Mouse (Mus musculus): ENCODE measurements around the gene Fam83e. TPM values are rescaled to one million over a fixed set of nuclear protein-coding genes. Genes with fewer than 3 reads are reported as not detected.

Fam83e gene
- polyA plus RNA-seq, 1 experiment, result 0.18 TPM

- Histone ChIP-seq H3K36me3 (ENCODE audit: control insufficient read depth, insufficient read depth) (no peaks in the 10 kb centered on the region), H3K79me2 (ENCODE audit: control insufficient read depth, insufficient read depth) (peaks cover 3% of the 10 kb centered on the region), H3K4me3 (no peak overlapping the region), H3K4me2 (ENCODE audit: low read depth) (no peak overlapping the region), H3K27me3 (ENCODE audit: control insufficient read depth, insufficient read depth, insufficient read length) (no peaks in the 10 kb centered on the region), H3ac (ENCODE audit: control insufficient read depth, insufficient read length) (no peak overlapping the region)
- TF ChIP-seq POLR2AphosphoS2 (IDR thresholded peaks at IDR 0.05; ENCODE audit: insufficient read length, low read depth) (peak; percentile 57), SRF (IDR thresholded peaks at IDR 0.05; ENCODE audit: control insufficient read depth, insufficient read length, low read depth) (no peak)
Measured at GRCm38 (mm10) chr7:45709036-45709435, 12.0 kb upstream of the Fam83e start.

DNA sequence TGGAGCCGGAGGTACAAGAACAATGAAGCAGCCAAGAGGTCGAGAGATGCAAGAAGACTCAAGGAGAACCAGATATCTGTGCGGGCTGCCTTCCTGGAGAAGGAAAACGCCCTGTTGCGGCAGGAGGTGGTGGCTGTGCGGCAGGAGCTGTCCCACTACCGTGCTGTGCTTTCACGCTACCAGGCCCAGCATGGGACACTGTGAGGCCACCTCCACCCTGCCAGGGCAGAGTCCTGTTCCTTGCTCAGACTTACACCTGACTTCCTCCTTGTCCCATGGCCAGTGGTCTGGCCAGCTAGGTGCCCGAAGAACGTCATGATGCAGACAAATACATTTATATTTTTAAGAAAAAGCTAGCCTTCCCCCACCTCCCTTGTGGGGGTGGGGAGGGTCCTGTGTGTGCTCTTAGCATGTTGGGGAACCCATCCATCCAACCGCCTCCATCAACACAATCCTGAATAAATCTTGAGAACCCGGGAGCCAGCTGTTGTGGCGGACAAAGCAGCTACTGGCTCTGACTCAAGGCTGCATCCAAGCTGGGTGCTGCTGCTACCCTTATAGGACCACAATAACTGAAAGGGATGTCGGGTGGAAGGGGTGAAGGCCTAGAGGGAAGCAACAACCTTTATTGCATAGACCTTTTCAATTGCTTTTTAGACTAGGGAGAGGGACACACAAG, 11.2 kb upstream of the Fam83e start:
- Histone ChIP-seq H3K4me3 (no peak overlapping the region), H3K79me2 (ENCODE audit: control insufficient read depth, insufficient read depth) (peaks cover 10% of the 10 kb centered on the region), H3K36me3 (ENCODE audit: control insufficient read depth, insufficient read depth) (no peaks in the 10 kb centered on the region), H3K27me3 (ENCODE audit: control insufficient read depth, insufficient read depth, insufficient read length) (no peaks in the 10 kb centered on the region), H3ac (ENCODE audit: control insufficient read depth, insufficient read length) (no peak overlapping the region), H3K4me2 (ENCODE audit: low read depth) (no peak overlapping the region)
- peak; percentile 97 for TF ChIP-seq POLR2AphosphoS2 (IDR thresholded peaks at IDR 0.05; ENCODE audit: insufficient read length, low read depth)
- TF ChIP-seq POLR2A (IDR thresholded peaks at IDR 0.05; ENCODE audit: insufficient read length, low read depth), result peak; percentile 51
- TF ChIP-seq REST (IDR thresholded peaks at IDR 0.05; ENCODE audit: insufficient read depth, insufficient read length), result no peak

GRCm38 (mm10) chr7:45710477-45711191, 10.4 kb upstream of the Fam83e start:
- TF ChIP-seq POLR2AphosphoS2 (IDR thresholded peaks at IDR 0.05; ENCODE audit: insufficient read length, low read depth) (peak; percentile 92), TCF12 (IDR thresholded peaks at IDR 0.05; ENCODE audit: insufficient read depth, poor library complexity, severe bottlenecking) (no peak)
- Histone ChIP-seq H3K4me3 (no peak overlapping the region), H3K36me3 (ENCODE audit: control insufficient read depth, insufficient read depth) (no peaks in the 10 kb centered on the region), H3K4me2 (ENCODE audit: low read depth) (no peak overlapping the region), H3ac (ENCODE audit: control insufficient read depth, insufficient read length) (no peak overlapping the region), H3K27me3 (ENCODE audit: control insufficient read depth, insufficient read depth, insufficient read length) (no peaks in the 10 kb centered on the region), H3K79me2 (ENCODE audit: control insufficient read depth, insufficient read depth) (peaks cover 14% of the 10 kb centered on the region)

DNA sequence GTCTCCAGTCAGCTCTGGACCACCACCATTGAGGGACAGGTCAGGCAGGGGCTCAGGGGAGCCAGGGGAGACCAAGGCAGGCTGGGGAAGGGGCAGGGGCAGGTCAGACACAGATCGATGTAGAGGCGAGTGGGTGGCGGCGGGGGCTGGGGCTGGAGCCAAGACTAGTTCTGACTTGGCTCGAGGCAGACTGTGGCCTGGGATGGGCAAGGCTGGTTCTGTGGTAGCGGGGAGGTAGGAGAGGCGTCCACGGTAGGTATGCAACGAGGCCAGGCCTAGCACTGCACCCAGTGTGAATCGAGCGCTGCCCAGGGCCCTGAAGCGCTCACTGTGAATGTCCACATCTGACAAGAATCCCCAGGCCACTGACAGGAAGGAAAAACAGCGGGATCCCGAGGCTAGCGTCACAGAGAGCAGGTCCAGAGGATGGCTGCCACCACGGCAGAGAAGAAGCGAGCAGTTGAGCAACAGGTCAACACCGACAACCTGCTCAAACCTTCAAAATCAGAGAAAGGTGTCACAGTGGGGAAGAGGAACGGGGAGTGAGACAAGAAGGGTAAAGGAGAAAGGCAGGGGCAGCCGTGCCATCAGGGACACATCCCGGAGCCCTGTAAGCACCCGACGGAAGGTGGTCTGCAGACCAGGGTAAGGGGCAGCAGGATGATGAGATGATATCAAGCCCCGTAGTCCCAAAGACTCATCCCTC, 9.5 kb upstream of the Fam83e start:
- TF ChIP-seq POLR2A (IDR thresholded peaks at IDR 0.05; ENCODE audit: insufficient read length, low read depth) (peak; percentile 25), POLR2AphosphoS2 (IDR thresholded peaks at IDR 0.05; ENCODE audit: insufficient read length, low read depth) (peak; percentile 85), SRF (IDR thresholded peaks at IDR 0.05; ENCODE audit: control insufficient read depth, insufficient read length, low read depth) (no peak), TCF12 (IDR thresholded peaks at IDR 0.05; ENCODE audit: insufficient read depth, poor library complexity, severe bottlenecking) (no peak)
- H3K36me3 ChIP-seq (ENCODE audit: control insufficient read depth, insufficient read depth), result no peaks in the 10 kb centered on the region
- H3ac ChIP-seq (ENCODE audit: control insufficient read depth, insufficient read length), result no peak overlapping the region

GRCm38 (mm10) chr7:45712022-45712757, 8.8 kb upstream of the Fam83e start:
- no peak overlapping the region for H3K4me3 ChIP-seq
- H3K36me3 ChIP-seq (ENCODE audit: control insufficient read depth, insufficient read depth), result no peaks in the 10 kb centered on the region
- TF ChIP-seq POLR2AphosphoS2 (IDR thresholded peaks at IDR 0.05; ENCODE audit: insufficient read length, low read depth), result peak; percentile 70
- TF ChIP-seq TCF12 (IDR thresholded peaks at IDR 0.05; ENCODE audit: insufficient read depth, poor library complexity, severe bottlenecking), result no peak
- no peak overlapping the region for H3K4me2 ChIP-seq (ENCODE audit: low read depth)
- H3K27me3 ChIP-seq (ENCODE audit: control insufficient read depth, insufficient read depth, insufficient read length), result no peaks in the 10 kb centered on the region
- H3K79me2 ChIP-seq (ENCODE audit: control insufficient read depth, insufficient read depth), result peaks cover 29% of the 10 kb centered on the region
- no peak overlapping the region for H3ac ChIP-seq (ENCODE audit: control insufficient read depth, insufficient read length)

More for the DNA sequence above, 9.5 kb upstream of the Fam83e start:
- H3K4me3 ChIP-seq, result no peak overlapping the region
- H3K79me2 ChIP-seq (ENCODE audit: control insufficient read depth, insufficient read depth), result peaks cover 22% of the 10 kb centered on the region
- H3K27me3 ChIP-seq (ENCODE audit: control insufficient read depth, insufficient read depth, insufficient read length), result no peaks in the 10 kb centered on the region
- no peak overlapping the region for H3K4me2 ChIP-seq (ENCODE audit: low read depth)

- TF ChIP-seq TCF3 (IDR thresholded peaks at IDR 0.05; ENCODE audit: insufficient read length, low read depth) (no peak), POLR2A (IDR thresholded peaks at IDR 0.05; ENCODE audit: insufficient read length, low read depth) (no peak), TCF12 (IDR thresholded peaks at IDR 0.05; ENCODE audit: insufficient read depth, poor library complexity, severe bottlenecking) (no peak), CEBPB (IDR thresholded peaks at IDR 0.05; ENCODE audit: insufficient read depth, poor library complexity, severe bottlenecking) (no peak)
- Histone ChIP-seq H3K4me2 (ENCODE audit: low read depth) (no peak overlapping the region), H3ac (ENCODE audit: control insufficient read depth, insufficient read length) (no peak overlapping the region), H3K27me3 (ENCODE audit: control insufficient read depth, insufficient read depth, insufficient read length) (no peaks in the 10 kb centered on the region), H3K36me3 (ENCODE audit: control insufficient read depth, insufficient read depth) (no peaks in the 10 kb centered on the region), H3K4me3 (no peak overlapping the region), H3K79me2 (ENCODE audit: control insufficient read depth, insufficient read depth) (peaks cover 37% of the 10 kb centered on the region)
Measured at GRCm38 (mm10) chr7:45713396-45713795, 7.6 kb upstream of the Fam83e start.

Data from myocyte (in vitro differentiated cells).